Mouse (Mus musculus): ENCODE results near the gene Ggct.

GRCm38 (mm10) chr6:54952542-54952941 is 40.2 kb downstream of the Ggct start:
- TF ChIP-seq CTCF (IDR thresholded peaks at IDR 0.05; ENCODE audit: control insufficient read depth, insufficient read depth, insufficient read length) (no peak), CEBPB (IDR thresholded peaks at IDR 0.05; ENCODE audit: low read depth) (no peak), MAX (IDR thresholded peaks at IDR 0.05) (no peak), FOSL1 (IDR thresholded peaks at IDR 0.05; ENCODE audit: insufficient read depth, low read length, poor library complexity, severe bottlenecking) (no peak), MYOG (IDR thresholded peaks at IDR 0.05; ENCODE audit: control insufficient read depth, extremely low read depth, insufficient read length) (no peak)
